Mouse (Mus musculus) CD4-positive, CD25-positive, alpha-beta regulatory T cell (primary cell): ENCODE results near the gene Max. TPM values are rescaled to one million over a fixed set of nuclear protein-coding genes. Genes with fewer than 3 reads are reported as not detected.

ENCODE experiments used
- polyA plus RNA-seq: library from polyadenylated mRNA; unstranded; fragments of 100-300 nt; shearing (Covaris generic); gene quantifications from one replicate; pipeline ENCODE4 v1.2.1, GENCODE M21; 2017

The Max gene
- polyA plus RNA-seq, result 171 TPM

GRCm38 (mm10) chr12:76961932-76962891, at the start of gene Max:
Max (minus strand) TSS chr12:76962201.

Other genes with a start within 250 kb of the Max start
- 159 TPM for gene Churc1, start 196.7 kb downstream of the Max start, polyA plus RNA-seq
- gene Fntb, start 196.6 kb downstream of the Max start, polyA plus RNA-seq, result 24.2 TPM
- not detected for gene Gpx2, start 166.6 kb downstream of the Max start, polyA plus RNA-seq
- not detected for gene Rab15, start 139.3 kb downstream of the Max start, polyA plus RNA-seq